8 mouse cellular contexts compared by ENCODE assay signal in the genomic region with DNA sequence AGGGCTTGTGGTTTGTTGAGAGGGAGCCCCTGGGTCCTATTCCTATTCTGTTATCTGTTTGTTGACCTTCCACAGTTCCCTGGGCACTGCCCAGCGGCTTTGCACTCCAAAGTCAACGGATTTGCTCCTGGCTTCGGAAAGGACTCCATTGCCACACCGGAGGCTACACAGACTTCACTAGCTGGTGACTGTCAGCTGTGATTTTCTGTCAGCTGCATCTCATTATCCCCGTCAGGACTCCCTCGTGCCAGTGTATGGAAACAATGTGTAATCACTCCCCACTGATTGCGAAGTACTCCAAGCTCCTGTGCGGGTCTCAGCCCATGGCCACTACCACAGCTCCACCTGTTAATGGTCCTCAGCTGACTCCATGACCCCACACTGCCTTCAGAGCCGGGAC.
DNase-seq lines count a peak whose midpoint lies in the region; ATAC-seq and TF ChIP-seq lines count a peak whose summit lies in the region.
"Had no signal": no experiment of that assay in that cellular context is flagged by ENCODE, and none has a peak within 500 bp of the region (broad histone marks: within the 10 kb centered on the region; RNA-seq: fewer than 3 reads in every experiment).

No protein-coding gene starts in this region.

- H3K27ac ChIP-seq in hindbrain, postnatal 0 days = no peak overlapping the region
- H3K27ac ChIP-seq in hindbrain, embryonic 11.5 days (ENCODE audit: low read depth, low read length) = no peak overlapping the region
- no peak overlapping the region for H3K27ac ChIP-seq in embryonic facial prominence, embryonic 13.5 days
- peak overlapping the region; percentile 62; the same call in 1 of the 2 replicates for H3K27ac ChIP-seq in lung, postnatal 0 days (ENCODE audit: low read length)
- H3K27ac ChIP-seq: hindbrain, embryonic 15.5 days had no signal

- H3K4me2 ChIP-seq in hindbrain, postnatal 0 days (ENCODE audit: low read depth, low read length) = no peak overlapping the region
- H3K4me2 ChIP-seq in hindbrain, embryonic 11.5 days (replicated peaks; ENCODE audit: low read depth, low read length) = no peak overlapping the region
- H3K4me2 ChIP-seq in embryonic facial prominence, embryonic 13.5 days = peak overlapping the region; percentile 26
- H3K4me2 ChIP-seq in lung, postnatal 0 days (replicated peaks; ENCODE audit: low read depth, low read length) = no peak overlapping the region
- H3K4me2 ChIP-seq: hindbrain, embryonic 15.5 days had no signal

- no peaks in the 10 kb centered on the region for H3K9me3 ChIP-seq in hindbrain, postnatal 0 days (ENCODE audit: low read length)
- H3K9me3 ChIP-seq in hindbrain, embryonic 11.5 days (ENCODE audit: control insufficient read depth, low read length) = no peaks in the 10 kb centered on the region
- H3K9me3 ChIP-seq in embryonic facial prominence, embryonic 13.5 days = no peaks in the 10 kb centered on the region
- no peaks in the 10 kb centered on the region for H3K9me3 ChIP-seq in lung, postnatal 0 days (ENCODE audit: low read length)
- H3K9me3 ChIP-seq: hindbrain, embryonic 15.5 days had no signal

- no peaks in the 10 kb centered on the region for H3K4me1 ChIP-seq in hindbrain, postnatal 0 days (ENCODE audit: insufficient read depth, low read length)
- no peaks in the 10 kb centered on the region for H3K4me1 ChIP-seq in hindbrain, embryonic 11.5 days (replicated peaks; ENCODE audit: control insufficient read depth, insufficient read depth, low read length)
- peaks cover 10% of the 10 kb centered on the region for H3K4me1 ChIP-seq in embryonic facial prominence, embryonic 13.5 days
- no peaks in the 10 kb centered on the region for H3K4me1 ChIP-seq in lung, postnatal 0 days (ENCODE audit: insufficient read depth, low read depth, low read length)

- 29% methylated on average over 9 of the region's 9 CpGs for WGBS in hindbrain, postnatal 0 days
- WGBS in hindbrain, embryonic 11.5 days = 64% methylated on average over 9 of the region's 9 CpGs
- WGBS in embryonic facial prominence, embryonic 13.5 days = 22% methylated on average over 9 of the region's 9 CpGs
- 26% methylated on average over 9 of the region's 9 CpGs for WGBS in lung, postnatal 0 days

- H3K27me3 ChIP-seq in hindbrain, postnatal 0 days (ENCODE audit: insufficient read depth, low read length) = no peaks in the 10 kb centered on the region
- no peaks in the 10 kb centered on the region for H3K27me3 ChIP-seq in hindbrain, embryonic 11.5 days (ENCODE audit: control insufficient read depth, insufficient read depth, low read length)
- no peaks in the 10 kb centered on the region for H3K27me3 ChIP-seq in embryonic facial prominence, embryonic 13.5 days
- H3K27me3 ChIP-seq in lung, postnatal 0 days (replicated peaks; ENCODE audit: insufficient read depth, low read length) = no peaks in the 10 kb centered on the region
- H3K27me3 ChIP-seq: hindbrain, embryonic 15.5 days had no signal

- peak; percentile 2 for DNase-seq in hindbrain, postnatal 0 days (ENCODE audit: low spot score)
- DNase-seq in hindbrain, embryonic 11.5 days (ENCODE audit: low spot score) = no peak
- peak; percentile 24 for DNase-seq in brain, adult 2 months (ENCODE audit: low read depth, low spot score)
- peak; percentile 72 for DNase-seq in lung, postnatal 0 days (ENCODE audit: low spot score)
- DNase-seq in kidney, postnatal 4 days = no peak
- no peak for DNase-seq in kidney, postnatal 25 days

- H3K36me3 ChIP-seq in hindbrain, postnatal 0 days (ENCODE audit: insufficient read depth, low read length) = no peaks in the 10 kb centered on the region
- H3K36me3 ChIP-seq in hindbrain, embryonic 11.5 days (ENCODE audit: control insufficient read depth, insufficient read depth, low read length) = no peaks in the 10 kb centered on the region
- H3K36me3 ChIP-seq in embryonic facial prominence, embryonic 13.5 days = no peaks in the 10 kb centered on the region
- no peaks in the 10 kb centered on the region for H3K36me3 ChIP-seq in lung, postnatal 0 days (ENCODE audit: insufficient read depth, low read length)
- H3K36me3 ChIP-seq: hindbrain, embryonic 15.5 days had no signal

- TF ChIP-seq EP300 in lung, postnatal 0 days (IDR thresholded peaks at IDR 0.05) = no peak

- H3K4me3 ChIP-seq in hindbrain, postnatal 0 days (ENCODE audit: low read length) = no peak overlapping the region
- no peak overlapping the region for H3K4me3 ChIP-seq in hindbrain, embryonic 11.5 days (ENCODE audit: low read depth, low read length)
- H3K4me3 ChIP-seq in embryonic facial prominence, embryonic 13.5 days = no peak overlapping the region
- no peak overlapping the region for H3K4me3 ChIP-seq in lung, postnatal 0 days (ENCODE audit: low read depth, low read length)
- H3K4me3 ChIP-seq: hindbrain, embryonic 15.5 days had no signal

- no peak overlapping the region for H3K9ac ChIP-seq in hindbrain, postnatal 0 days (replicated peaks; ENCODE audit: low read length)
- no peak overlapping the region for H3K9ac ChIP-seq in hindbrain, embryonic 11.5 days (ENCODE audit: low read depth, low read length)
- H3K9ac ChIP-seq in embryonic facial prominence, embryonic 13.5 days = no peak overlapping the region
- H3K9ac ChIP-seq in lung, postnatal 0 days (replicated peaks; ENCODE audit: low read depth) = no peak overlapping the region
- H3K9ac ChIP-seq: hindbrain, embryonic 15.5 days had no signal

- ATAC-seq in hindbrain, postnatal 0 days = no peak
- ATAC-seq in hindbrain, embryonic 11.5 days (ENCODE audit: low FRiP score) = no peak
- no peak for ATAC-seq in embryonic facial prominence, embryonic 13.5 days (ENCODE audit: insufficient number of reproducible peaks, insufficient read depth, low FRiP score, low TSS enrichment, low read depth)
- peak; percentile 90 for ATAC-seq in lung, postnatal 0 days

- no peak for TF ChIP-seq CTCF in hindbrain, postnatal 0 days (IDR thresholded peaks at IDR 0.05; ENCODE audit: low read depth)
- TF ChIP-seq CTCF in lung, postnatal 0 days (IDR thresholded peaks at IDR 0.05) = no peak

Comparison
In these comparisons a context has a peak if more than half of its experiments do, and no peak if none do; other contexts are left out.
1. DNase-seq: peak in hindbrain, postnatal 0 days (single experiment), brain, adult 2 months (single experiment) and lung, postnatal 0 days (single experiment); none in hindbrain, embryonic 11.5 days (single experiment), kidney, postnatal 4 days (0 of 2) and kidney, postnatal 25 days (0 of 2).